Mouse (Mus musculus) stomach, postnatal 0 days (tissue): ENCODE measurements around the gene Aif1l. TPM values are rescaled to one million over a fixed set of nuclear protein-coding genes. Genes with fewer than 3 reads are reported as not detected.

ENCODE experiments used
- ATAC-seq: fragments of 200-750 bp; cut with Nextera tagmentation; 2 replicates; pipeline ENCODE4 v1.8.0; 2017; ENCODE audit not compliant: low FRiP score, low TSS enrichment
- DNase-seq: peaks from one replicate; pipeline ENCODE4 v3.0.0-alpha.2; 2016; ENCODE audit warnings: low spot score
- H3K27ac ChIP-seq: fragments of 300-500 bp; sonication (generic); replicated peaks from 2 replicates; pipeline ENCODE4 v1.5.1; 2014; ENCODE audit warnings: mild to moderate bottlenecking, control low read depth
- H3K27me3 ChIP-seq: fragments of 300-500 bp; sonication (generic); 2 replicates; pipeline ENCODE4 v1.6.1; 2014; ENCODE audit warnings: low read length; ENCODE audit not compliant: control insufficient read depth, insufficient read depth
- H3K36me3 ChIP-seq: fragments of 300-500 bp; sonication (generic); 2 replicates; pipeline ENCODE4 v1.6.1; 2014; ENCODE audit warnings: low read length, mixed read lengths; ENCODE audit not compliant: control insufficient read depth, insufficient read depth
- H3K4me1 ChIP-seq: fragments of 300-500 bp; sonication (generic); replicated peaks from 2 replicates; pipeline ENCODE4 v1.6.1; 2014; ENCODE audit warnings: antibody characterized with exemption; ENCODE audit not compliant: control insufficient read depth, insufficient read depth
- H3K4me2 ChIP-seq: fragments of 300-500 bp; sonication (generic); replicated peaks from 2 replicates; pipeline ENCODE4 v1.6.1; 2014; ENCODE audit warnings: low read depth, mild to moderate bottlenecking, control low read depth, moderate library complexity
- H3K4me3 ChIP-seq: fragments of 300-500 bp; sonication (generic); 2 replicates; pipeline ENCODE4 v1.5.1; 2014; ENCODE audit warnings: low read depth, low read length, control low read depth
- H3K9ac ChIP-seq: fragments of 300-500 bp; sonication (generic); 2 replicates; pipeline ENCODE4 v1.6.1; 2014; ENCODE audit warnings: mild to moderate bottlenecking, low read length, control low read depth, mixed read lengths
- H3K9me3 ChIP-seq: fragments of 300-500 bp; sonication (generic); 2 replicates; pipeline ENCODE4 v1.6.1; 2016; ENCODE audit warnings: low read length; ENCODE audit not compliant: control insufficient read depth
- CTCF ChIP-seq: IDR thresholded peaks from 2 replicates; pipeline ENCODE4 v1.5.1; 2016; ENCODE audit warnings: antibody characterized with exemption, low read depth, mild to moderate bottlenecking, moderate library complexity
- EP300 ChIP-seq: optimal IDR thresholded peaks from 2 replicates; pipeline ENCODE3; 2016; ENCODE audit warnings: antibody characterized with exemption
- WGBS: fragments of 180-500 bp; shearing (Covaris S2); extraction: QIAGEN DNeasy Blood & Tissue Kit; methylation state at CpG from one replicate; pipeline ENCODE4 v1.1.7; 2014; 5-methylcytosine and 5-hydroxymethylcytosine counted together
- polyA plus RNA-seq: library from polyadenylated mRNA; unstranded; fragments of >200 nt; fragmentation: Nextera tagmentation; extraction: Ambion mirVana; gene quantifications from 2 replicates; pipeline ENCODE4 v1.2.1, GENCODE M21; 2015

Gene Aif1l
- polyA plus RNA-seq, 1 experiment from 2014 or later, result 47.7 TPM

GRCm38 (mm10) chr2:31923645-31924044, 26.3 kb upstream of the Aif1l start:
- H3K9ac ChIP-seq, result no peak overlapping the region
- H3K9me3 ChIP-seq, result no peaks in the 10 kb centered on the region
- no peak overlapping the region for H3K4me3 ChIP-seq
- 82% methylated on average over 4 of the region's 4 CpGs for WGBS
- no peaks in the 10 kb centered on the region for H3K4me1 ChIP-seq
- DNase-seq (no peak), ATAC-seq (no peak)
- no peak overlapping the region for H3K27ac ChIP-seq
- H3K36me3 ChIP-seq, result no peaks in the 10 kb centered on the region
- no peak for TF ChIP-seq CTCF
- TF ChIP-seq EP300, result no peak
- no peaks in the 10 kb centered on the region for H3K27me3 ChIP-seq
- H3K4me2 ChIP-seq, result no peak overlapping the region

- no peak overlapping the region for H3K4me3 ChIP-seq
- WGBS, result 18% methylated on average over 9 of the region's 9 CpGs
- H3K36me3 ChIP-seq, result no peaks in the 10 kb centered on the region
- no peaks in the 10 kb centered on the region for H3K27me3 ChIP-seq
- ATAC-seq (no peak), DNase-seq (peak; percentile 62)
- no peak overlapping the region for H3K9ac ChIP-seq
- TF ChIP-seq CTCF, result no peak
- no peak for TF ChIP-seq EP300
- no peaks in the 10 kb centered on the region for H3K9me3 ChIP-seq
- no peak overlapping the region for H3K4me2 ChIP-seq
- H3K4me1 ChIP-seq, result no peaks in the 10 kb centered on the region
- no peak overlapping the region for H3K27ac ChIP-seq
Measured at GRCm38 (mm10) chr2:31924811-31925210, 25.1 kb upstream of the Aif1l start.

- no peaks in the 10 kb centered on the region for H3K27me3 ChIP-seq
- H3K9me3 ChIP-seq, result no peaks in the 10 kb centered on the region
- H3K4me2 ChIP-seq, result no peak overlapping the region
- no peaks in the 10 kb centered on the region for H3K4me1 ChIP-seq
- ATAC-seq, result no peak
- no peak overlapping the region for H3K9ac ChIP-seq
- no peaks in the 10 kb centered on the region for H3K36me3 ChIP-seq
- DNase-seq, result no peak
- WGBS, result 31% methylated on average over 4 of the region's 4 CpGs
- TF ChIP-seq CTCF (no peak), EP300 (no peak)
- no peak overlapping the region for H3K4me3 ChIP-seq
- H3K27ac ChIP-seq, result no peak overlapping the region
Measured at GRCm38 (mm10) chr2:31925936-31926335, 24.0 kb upstream of the Aif1l start.

GRCm38 (mm10) chr2:31929664-31930063, 20.3 kb upstream of the Aif1l start:
- H3K27me3 ChIP-seq, result no peaks in the 10 kb centered on the region
- 70% methylated on average over 3 of the region's 3 CpGs for WGBS
- no peaks in the 10 kb centered on the region for H3K4me1 ChIP-seq
- H3K9ac ChIP-seq, result no peak overlapping the region
- no peak overlapping the region for H3K27ac ChIP-seq
- TF ChIP-seq CTCF (no peak), EP300 (no peak)
- ATAC-seq (no peak), DNase-seq (no peak)
- no peaks in the 10 kb centered on the region for H3K36me3 ChIP-seq
- H3K4me3 ChIP-seq, result no peak overlapping the region
- no peaks in the 10 kb centered on the region for H3K9me3 ChIP-seq
- H3K4me2 ChIP-seq, result no peak overlapping the region

GRCm38 (mm10) chr2:31934551-31934950, 15.4 kb upstream of the Aif1l start:
- no peak overlapping the region for H3K4me3 ChIP-seq
- H3K4me2 ChIP-seq, result no peak overlapping the region
- no peaks in the 10 kb centered on the region for H3K36me3 ChIP-seq
- H3K4me1 ChIP-seq, result no peaks in the 10 kb centered on the region
- DNase-seq (no peak), ATAC-seq (no peak)
- H3K9me3 ChIP-seq, result no peaks in the 10 kb centered on the region
- H3K9ac ChIP-seq, result no peak overlapping the region
- 57% methylated on average over 4 of the region's 4 CpGs for WGBS
- no peak overlapping the region for H3K27ac ChIP-seq
- TF ChIP-seq CTCF, result no peak
- no peak for TF ChIP-seq EP300
- H3K27me3 ChIP-seq, result no peaks in the 10 kb centered on the region

- ATAC-seq (no peak), DNase-seq (no peak)
- no peak overlapping the region for H3K4me2 ChIP-seq
- no peaks in the 10 kb centered on the region for H3K27me3 ChIP-seq
- no peaks in the 10 kb centered on the region for H3K9me3 ChIP-seq
- no peak overlapping the region for H3K9ac ChIP-seq
- no peak overlapping the region for H3K4me3 ChIP-seq
- H3K27ac ChIP-seq, result no peak overlapping the region
- 23% methylated on average over 4 of the region's 4 CpGs for WGBS
- TF ChIP-seq EP300 (no peak), CTCF (no peak)
- no peaks in the 10 kb centered on the region for H3K36me3 ChIP-seq
- H3K4me1 ChIP-seq, result no peaks in the 10 kb centered on the region
Measured at GRCm38 (mm10) chr2:31935054-31935453, 14.9 kb upstream of the Aif1l start.
